Mouse (Mus musculus): ENCODE data around the gene Lmbr1l. TPM values are rescaled to one million over a fixed set of nuclear protein-coding genes. Genes with fewer than 3 reads are reported as not detected.
A peak's percentile ranks its signal among the peaks of the same experiment; 100 is the strongest.
"Not testable (repeated sequence)": the region's sequence is repeated elsewhere in the genome, so short reads cannot be mapped to it uniquely, and the experiment has no call there.

The Lmbr1l gene
- polyA plus RNA-seq, 1 experiment from 2014 or later: 28.3 TPM

- 95% methylated on average over 11 of the region's 15 CpGs for WGBS
- Histone ChIP-seq H3K36me3 (peaks cover 20% of the 10 kb centered on the region), H3K4me1 (peaks cover 30% of the 10 kb centered on the region), H3K27ac (peak overlapping the region; percentile 96; the same call in 1 of the 2 replicates), H3K4me3 (peak overlapping the region; percentile 79)
- not testable (repeated sequence) for H3K9me3 ChIP-seq (replicated peaks); DNase-seq (ENCODE audit: low spot score); H3K27me3 ChIP-seq (ENCODE audit: low read depth, poor library complexity, severe bottlenecking)
These were observed 33.4 kb upstream of the Lmbr1l start for GRCm38 (mm10) chr15:98951122-98952062.

GRCm38 (mm10) chr15:98949607-98949892 lies 31.5 kb upstream of the Lmbr1l start:
- no peaks in the 10 kb centered on the region for H3K9me3 ChIP-seq (replicated peaks)
- peaks cover 20% of the 10 kb centered on the region for H3K36me3 ChIP-seq
- peaks cover 23% of the 10 kb centered on the region for H3K4me1 ChIP-seq
- no peak overlapping the region for H3K27ac ChIP-seq
- no peak for DNase-seq (ENCODE audit: low spot score)
- H3K27me3 ChIP-seq (ENCODE audit: low read depth, poor library complexity, severe bottlenecking): no peaks in the 10 kb centered on the region
- 75% methylated on average over 3 of the region's 3 CpGs for WGBS
- H3K4me3 ChIP-seq: no peak overlapping the region

- no peaks in the 10 kb centered on the region for H3K9me3 ChIP-seq (replicated peaks)
These were observed 31.0 kb upstream of the Lmbr1l start for GRCm38 (mm10) chr15:98948857-98949606.

GRCm38 (mm10) chr15:98948382-98948781 lies 30.4 kb upstream of the Lmbr1l start:
- no peaks in the 10 kb centered on the region for H3K9me3 ChIP-seq (replicated peaks)
- peaks cover 12% of the 10 kb centered on the region for H3K4me1 ChIP-seq
- no peaks in the 10 kb centered on the region for H3K27me3 ChIP-seq (ENCODE audit: low read depth, poor library complexity, severe bottlenecking)
- DNase-seq (ENCODE audit: low spot score): no peak
- peaks cover 20% of the 10 kb centered on the region for H3K36me3 ChIP-seq
- H3K27ac ChIP-seq: no peak overlapping the region
- no peak overlapping the region for H3K4me3 ChIP-seq

More at GRCm38 (mm10) chr15:98948857-98949606, 31.0 kb upstream of the Lmbr1l start:
- H3K27me3 ChIP-seq (ENCODE audit: low read depth, poor library complexity, severe bottlenecking): no peaks in the 10 kb centered on the region
- peaks cover 18% of the 10 kb centered on the region for H3K4me1 ChIP-seq
- H3K36me3 ChIP-seq: peaks cover 20% of the 10 kb centered on the region
- H3K27ac ChIP-seq: no peak overlapping the region
- WGBS: 79% methylated on average over 6 of the region's 6 CpGs
- no peak overlapping the region for H3K4me3 ChIP-seq
- DNase-seq (ENCODE audit: low spot score): no peak

- no peaks in the 10 kb centered on the region for H3K9me3 ChIP-seq (replicated peaks)
- no peak overlapping the region for H3K27ac ChIP-seq
- no peak for DNase-seq (ENCODE audit: low spot score)
- WGBS: 63% methylated on average over 3 of the region's 3 CpGs
- H3K4me1 ChIP-seq: peaks cover 8% of the 10 kb centered on the region
- no peaks in the 10 kb centered on the region for H3K27me3 ChIP-seq (ENCODE audit: low read depth, poor library complexity, severe bottlenecking)
- peaks cover 20% of the 10 kb centered on the region for H3K36me3 ChIP-seq
- H3K4me3 ChIP-seq: no peak overlapping the region
These were observed 29.9 kb upstream of the Lmbr1l start for GRCm38 (mm10) chr15:98947884-98948283.

- no peak for DNase-seq (ENCODE audit: low spot score)
- 69% methylated on average over 4 of the region's 4 CpGs for WGBS
- Histone ChIP-seq H3K9me3 (replicated peaks) (no peaks in the 10 kb centered on the region), H3K4me1 (no peaks in the 10 kb centered on the region), H3K27ac (no peak overlapping the region), H3K27me3 (ENCODE audit: low read depth, poor library complexity, severe bottlenecking) (no peaks in the 10 kb centered on the region), H3K4me3 (no peak overlapping the region), H3K36me3 (no peaks in the 10 kb centered on the region)
These were observed 25.1 kb upstream of the Lmbr1l start for GRCm38 (mm10) chr15:98943133-98943532.

GRCm38 (mm10) chr15:98942081-98942480 lies 24.1 kb upstream of the Lmbr1l start:
- WGBS: 91% methylated on average over 4 of the region's 4 CpGs
- H3K4me3 ChIP-seq: no peak overlapping the region
- H3K9me3 ChIP-seq (replicated peaks): no peaks in the 10 kb centered on the region
- no peaks in the 10 kb centered on the region for H3K4me1 ChIP-seq
- H3K36me3 ChIP-seq: no peaks in the 10 kb centered on the region
- H3K27ac ChIP-seq: no peak overlapping the region
- no peaks in the 10 kb centered on the region for H3K27me3 ChIP-seq (ENCODE audit: low read depth, poor library complexity, severe bottlenecking)
- no peak for DNase-seq (ENCODE audit: low spot score)

- no peaks in the 10 kb centered on the region for H3K36me3 ChIP-seq
- H3K4me3 ChIP-seq: no peak overlapping the region
- no peak for DNase-seq (ENCODE audit: low spot score)
- no peaks in the 10 kb centered on the region for H3K9me3 ChIP-seq (replicated peaks)
- 80% methylated on average over 2 of the region's 2 CpGs for WGBS
- H3K27ac ChIP-seq: no peak overlapping the region
- no peaks in the 10 kb centered on the region for H3K4me1 ChIP-seq
- no peaks in the 10 kb centered on the region for H3K27me3 ChIP-seq (ENCODE audit: low read depth, poor library complexity, severe bottlenecking)
These were observed 23.5 kb upstream of the Lmbr1l start for GRCm38 (mm10) chr15:98941539-98941938.

- no peaks in the 10 kb centered on the region for H3K36me3 ChIP-seq
- H3K4me1 ChIP-seq: peaks cover 2% of the 10 kb centered on the region
- H3K9me3 ChIP-seq (replicated peaks): no peaks in the 10 kb centered on the region
- H3K4me3 ChIP-seq: no peak overlapping the region
- DNase-seq (ENCODE audit: low spot score): no peak
- H3K27me3 ChIP-seq (ENCODE audit: low read depth, poor library complexity, severe bottlenecking): no peaks in the 10 kb centered on the region
- WGBS: 76% methylated on average over 10 of the region's 10 CpGs
- H3K27ac ChIP-seq: no peak overlapping the region
These were observed 22.8 kb upstream of the Lmbr1l start for GRCm38 (mm10) chr15:98940816-98941215.

- H3K9me3 ChIP-seq (replicated peaks): no peaks in the 10 kb centered on the region
- peaks cover 22% of the 10 kb centered on the region for H3K36me3 ChIP-seq
- peak within 1 kb of the TSS; percentile 98 for H3K27ac ChIP-seq
- H3K4me3 ChIP-seq: peak within 1 kb of the TSS; percentile 74
- DNase-seq (ENCODE audit: low spot score): peak; percentile 93
- peaks cover 20% of the 10 kb centered on the region for H3K4me1 ChIP-seq
- H3K27me3 ChIP-seq (ENCODE audit: low read depth, poor library complexity, severe bottlenecking): no peaks in the 10 kb centered on the region
- under 1% methylated on average over 58 of the region's 58 CpGs for WGBS
These were observed 16.3 kb upstream of the Lmbr1l start, which contains the start of gene Tuba1b for GRCm38 (mm10) chr15:98934217-98934839. TSS of gene Tuba1b (minus strand) at chr15:98934565.

- H3K27ac ChIP-seq: peak overlapping the region; percentile 98
- no peaks in the 10 kb centered on the region for H3K9me3 ChIP-seq (replicated peaks)
- no peaks in the 10 kb centered on the region for H3K27me3 ChIP-seq (ENCODE audit: low read depth, poor library complexity, severe bottlenecking)
- WGBS: 0% methylated on average over 35 of the region's 35 CpGs
- peak; percentile 98 for DNase-seq (ENCODE audit: low spot score)
- peaks cover 22% of the 10 kb centered on the region for H3K36me3 ChIP-seq
- H3K4me3 ChIP-seq: peak overlapping the region; percentile 74
- peaks cover 24% of the 10 kb centered on the region for H3K4me1 ChIP-seq
These were observed 15.8 kb upstream of the Lmbr1l start for GRCm38 (mm10) chr15:98933833-98934216.

GRCm38 (mm10) chr15:98933004-98933671 lies 15.1 kb upstream of the Lmbr1l start:
- H3K9me3 ChIP-seq (replicated peaks); H3K27me3 ChIP-seq (ENCODE audit: low read depth, poor library complexity, severe bottlenecking): not testable (repeated sequence)
- peak overlapping the region; percentile 74 for H3K4me3 ChIP-seq
- WGBS: 28% methylated on average over 8 of the region's 9 CpGs
- DNase-seq (ENCODE audit: low spot score): peak; percentile 43
- peak overlapping the region; percentile 98 for H3K27ac ChIP-seq
- peaks cover 29% of the 10 kb centered on the region for H3K4me1 ChIP-seq
- H3K36me3 ChIP-seq: peaks cover 22% of the 10 kb centered on the region

Data from limb, embryonic 10.5 days (tissue).